Mouse (Mus musculus): ENCODE data around the gene Lrrc8c. TPM values are rescaled to one million over a fixed set of nuclear protein-coding genes. Genes with fewer than 3 reads are reported as not detected.
A peak's percentile ranks its signal among the peaks of the same experiment; 100 is the strongest.

Lrrc8c gene
- total RNA-seq, 1 experiment from 2014 or later, result 31.1 TPM

DNA sequence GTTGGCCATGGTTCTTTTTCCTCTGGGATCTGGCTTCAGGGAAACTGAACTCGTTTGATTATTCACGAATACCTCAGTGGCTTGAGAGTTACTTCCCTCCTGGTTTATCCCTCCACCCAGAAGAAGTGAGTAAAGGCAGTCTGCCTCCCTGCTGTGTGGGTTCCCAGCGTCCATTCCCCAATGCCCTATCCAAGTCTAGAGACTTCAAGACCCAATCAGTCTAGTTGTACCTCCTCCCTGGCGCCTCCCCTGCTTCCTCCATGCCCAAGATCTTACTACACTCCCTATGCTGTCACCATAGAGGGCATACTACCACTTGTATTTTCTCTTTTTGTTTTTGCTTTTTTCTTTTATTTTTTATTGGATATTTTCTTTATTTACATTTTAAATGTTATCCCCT is 80.1 kb downstream of the Lrrc8c start:
- no peak for DNase-seq

DNA sequence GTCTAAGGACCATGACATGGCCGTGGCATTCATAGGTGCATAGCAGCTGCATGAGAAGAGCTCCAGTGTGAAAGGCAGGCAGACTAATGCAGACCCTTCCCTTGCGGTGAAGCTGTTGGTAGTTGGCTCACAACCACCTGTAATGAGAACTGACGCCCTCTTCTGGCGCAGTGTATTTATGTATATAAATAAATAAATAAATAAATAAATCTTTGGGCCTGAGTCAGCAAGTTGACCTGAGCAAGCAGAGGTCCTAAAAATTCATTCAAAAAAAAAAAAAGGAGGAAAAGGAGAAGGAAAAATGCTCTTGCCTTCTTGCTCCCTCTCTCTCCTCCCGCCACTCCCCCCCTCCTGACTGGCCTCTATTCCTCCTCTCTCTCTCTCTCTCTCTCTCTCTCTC is 81.8 kb downstream of the Lrrc8c start:
- DNase-seq, result no peak

DNA sequence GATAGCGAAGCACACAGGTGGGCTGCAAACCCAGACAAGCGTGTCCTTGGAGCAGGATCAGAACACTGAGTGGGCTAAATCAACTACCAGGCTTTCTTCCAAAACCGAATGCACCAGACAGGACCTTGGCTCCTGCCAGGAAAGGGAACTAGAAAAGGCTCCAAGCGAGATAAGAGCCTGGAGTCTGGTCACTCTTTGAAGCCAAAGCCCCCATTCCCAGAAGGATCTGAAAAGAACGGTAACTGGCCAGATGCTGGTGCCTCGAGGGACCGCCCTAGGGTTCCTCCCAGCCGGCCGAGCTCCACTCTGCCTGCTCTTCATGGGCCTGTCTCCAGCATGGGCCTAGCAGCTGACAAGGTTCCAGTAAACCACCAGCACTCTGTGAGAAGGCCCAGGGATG is 83.4 kb downstream of the Lrrc8c start:
- peak; percentile 35 for DNase-seq

DNA sequence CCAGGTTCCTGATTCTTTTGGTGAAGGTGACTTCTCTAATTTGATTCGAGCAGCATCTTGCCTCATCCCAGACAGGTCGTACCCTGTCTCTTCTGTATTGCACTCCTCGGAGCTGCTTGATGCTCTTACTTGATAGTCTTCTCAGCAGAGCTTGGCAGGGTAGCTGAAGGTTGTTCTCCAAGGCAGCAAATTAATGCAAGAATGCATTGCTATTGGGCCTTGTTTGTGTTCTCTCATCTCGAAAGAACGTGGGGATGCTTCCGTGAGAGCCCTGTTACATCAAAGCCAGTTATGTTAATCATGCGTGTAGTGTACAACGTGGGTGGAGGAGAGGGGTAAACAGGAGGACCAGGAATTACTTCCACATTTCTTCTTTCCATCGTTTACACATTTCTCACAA is 86.5 kb downstream of the Lrrc8c start:
- DNase-seq, result no peak

DNA sequence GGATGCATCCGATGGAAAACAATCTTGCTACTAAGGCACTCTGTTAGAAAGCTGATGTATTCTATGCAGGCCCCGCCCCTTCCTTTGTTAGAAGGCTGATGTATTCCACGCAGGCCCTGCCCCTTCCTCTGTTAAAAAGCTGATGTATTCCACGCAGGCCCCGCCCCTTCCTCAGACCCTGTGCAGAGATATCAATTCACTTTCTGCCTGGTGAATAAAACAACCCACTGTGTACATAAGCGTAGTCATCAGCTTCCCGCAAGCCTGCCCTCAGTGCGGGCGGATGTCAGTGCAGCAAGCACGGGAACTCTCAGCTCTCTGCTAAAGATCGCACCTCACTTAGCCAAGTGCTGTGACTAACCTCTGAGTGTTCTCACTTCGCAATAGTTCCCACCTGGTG is 90.5 kb downstream of the Lrrc8c start:
- no peak for DNase-seq

DNA sequence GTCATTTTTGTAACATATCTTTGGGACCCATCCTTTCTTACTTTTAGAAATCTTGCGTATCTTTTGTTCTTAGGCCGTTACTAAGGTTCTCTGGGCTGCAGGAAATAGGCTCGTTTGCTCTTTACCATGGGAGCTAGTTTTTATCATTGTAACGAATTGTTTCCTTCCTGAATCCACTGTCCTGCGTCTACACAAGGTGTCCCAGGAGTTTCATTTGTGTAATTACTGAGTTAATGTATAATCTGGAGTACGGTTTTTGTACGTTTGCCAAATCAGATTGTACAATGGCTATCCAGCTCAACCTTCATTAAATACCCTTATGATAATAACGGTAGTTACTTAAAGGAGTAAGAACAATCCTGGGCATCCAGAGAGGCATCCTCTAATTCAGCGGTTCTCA is 93.8 kb downstream of the Lrrc8c start:
- DNase-seq, result no peak

DNA sequence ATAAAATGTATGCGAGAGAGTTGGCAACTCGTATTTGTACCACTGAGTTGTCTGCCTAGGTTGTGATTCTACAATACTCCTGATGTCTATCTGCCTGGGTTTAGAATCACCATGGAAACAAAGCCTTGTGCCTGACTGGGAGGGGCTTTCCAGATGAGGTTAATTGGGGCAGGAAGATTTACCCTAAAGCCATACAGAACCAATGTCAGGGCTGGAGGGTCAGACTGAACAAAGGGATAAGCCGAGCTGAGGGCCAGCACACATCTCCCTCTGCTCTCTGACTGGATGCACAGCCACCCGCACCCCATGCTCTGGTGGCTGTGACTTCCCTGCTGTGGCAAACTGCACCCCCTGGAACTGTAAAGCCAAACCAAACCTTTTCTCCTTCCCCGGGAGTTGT is 94.8 kb downstream of the Lrrc8c start:
- no peak for DNase-seq

DNA sequence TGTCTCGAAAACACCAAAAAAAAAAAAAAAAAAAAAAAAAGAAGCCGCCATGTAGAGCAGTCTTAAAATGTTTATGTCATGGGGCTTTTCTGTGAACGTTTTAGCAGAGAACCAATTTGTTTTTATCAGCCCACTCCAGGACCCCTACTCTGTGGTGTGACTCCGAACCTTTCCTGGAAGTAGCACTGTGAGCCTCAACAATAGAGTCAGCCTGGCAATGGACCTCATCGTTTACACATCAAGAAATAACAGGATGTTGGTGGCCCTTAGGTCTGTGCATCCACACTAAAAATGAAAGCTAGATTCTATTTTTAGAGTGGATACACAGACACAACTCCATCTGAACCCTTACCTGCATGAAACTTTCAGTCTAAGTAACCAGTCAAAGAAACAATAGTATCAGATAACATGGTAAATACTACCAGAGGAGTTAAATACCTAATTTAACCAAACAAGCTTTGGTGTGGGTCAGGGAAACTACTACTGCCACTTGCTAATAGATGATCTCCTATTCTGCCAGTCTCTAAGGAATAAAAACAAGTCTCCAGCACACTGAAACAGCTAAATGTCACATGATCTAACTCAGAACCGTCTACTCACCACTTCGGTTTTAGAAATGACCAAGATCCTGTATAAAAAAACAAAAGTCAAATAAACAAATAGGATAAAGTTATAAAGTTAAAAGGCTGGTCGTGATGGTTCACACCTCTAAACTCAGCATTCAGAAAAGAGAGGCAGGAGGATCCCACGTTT is 95.7 kb downstream of the Lrrc8c start:
- no peak for DNase-seq

DNA sequence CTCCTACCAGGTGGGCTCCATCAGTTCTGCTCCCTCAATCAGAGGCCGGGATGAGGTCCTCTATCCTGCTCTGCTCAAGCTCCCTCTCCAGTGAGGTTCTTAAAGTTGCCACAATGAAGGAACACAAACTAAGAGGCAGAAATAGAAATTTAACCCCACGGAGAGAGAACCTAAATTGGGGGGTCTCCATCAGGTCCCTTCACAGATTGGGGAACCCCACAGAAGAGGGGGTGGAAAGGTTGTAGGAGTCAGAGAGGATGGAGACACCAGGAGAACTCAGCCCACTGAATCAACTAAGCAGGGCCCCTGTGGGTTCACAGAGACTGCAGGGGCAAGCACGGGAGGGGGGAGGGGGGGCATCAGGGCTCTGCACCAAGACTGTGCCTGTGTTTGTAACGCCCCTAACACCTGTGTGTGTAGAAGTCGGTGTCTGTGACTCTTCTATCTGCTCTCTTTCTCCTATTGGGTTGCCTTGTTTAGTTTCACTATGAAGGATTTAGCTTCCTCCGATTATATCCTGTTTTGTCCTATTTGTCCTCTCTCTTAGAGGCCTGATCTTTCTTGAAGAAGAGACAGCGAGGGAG is 96.8 kb downstream of the Lrrc8c start:
- no peak for DNase-seq

DNA sequence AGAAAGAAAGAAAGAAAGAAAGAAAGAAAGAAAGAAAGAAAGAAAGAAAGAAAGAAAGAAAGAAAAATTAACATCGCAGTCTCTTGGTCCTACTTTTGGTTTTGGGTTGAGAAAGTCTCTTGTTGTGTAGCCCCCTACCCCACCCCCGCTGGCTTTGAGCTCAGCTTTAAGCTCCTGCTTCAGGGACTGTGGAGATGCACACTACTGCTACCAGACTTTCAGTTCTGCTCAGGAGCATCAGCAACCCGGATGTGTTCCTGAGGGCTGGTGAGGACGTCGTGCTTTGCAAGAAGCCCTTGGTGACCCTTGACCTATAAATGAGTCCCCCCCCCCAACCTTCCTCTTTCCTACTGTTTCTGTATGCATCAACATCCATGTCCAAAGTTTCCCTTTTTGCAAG is 97.3 kb downstream of the Lrrc8c start:
- no peak for DNase-seq

DNA sequence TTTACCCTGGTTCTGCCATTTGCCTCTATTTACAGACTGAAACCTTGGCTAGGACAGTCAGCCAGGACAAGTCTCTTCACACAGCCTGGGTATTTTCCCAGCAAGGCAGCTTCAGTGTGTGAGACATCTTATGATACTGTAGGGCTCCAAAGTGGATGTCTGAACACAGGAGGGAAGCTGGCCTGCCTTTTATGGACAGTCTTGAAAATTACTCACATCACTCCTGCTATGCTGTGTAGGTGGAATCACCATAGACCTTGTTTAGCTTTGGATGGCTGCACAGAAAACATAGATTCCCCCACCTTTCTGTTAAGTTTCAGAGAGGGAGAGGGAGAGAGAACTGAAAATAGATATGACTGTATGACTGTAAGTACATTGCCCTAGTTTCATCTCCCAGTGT is 99.3 kb downstream of the Lrrc8c start:
- DNase-seq, result no peak

DNA sequence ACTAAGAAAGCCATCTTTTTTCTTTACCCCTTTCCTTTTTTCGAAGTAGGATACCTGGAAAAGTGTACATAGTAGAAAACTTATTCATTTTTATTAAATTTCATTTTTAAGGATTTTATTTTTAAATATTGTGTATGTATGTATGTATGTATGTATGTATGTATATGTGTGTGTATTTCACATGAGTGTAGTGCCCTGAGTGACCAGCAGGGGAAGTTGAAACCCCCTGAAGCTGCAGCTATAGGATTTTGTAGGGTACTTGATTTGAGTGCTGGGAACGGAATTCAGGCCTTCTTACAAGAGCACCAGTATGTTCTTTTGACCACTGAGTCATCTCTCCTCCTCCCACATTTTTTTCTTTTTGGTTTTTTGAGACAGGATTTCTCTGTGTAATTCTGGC is 100.5 kb downstream of the Lrrc8c start:
- DNase-seq, result no peak

DNA sequence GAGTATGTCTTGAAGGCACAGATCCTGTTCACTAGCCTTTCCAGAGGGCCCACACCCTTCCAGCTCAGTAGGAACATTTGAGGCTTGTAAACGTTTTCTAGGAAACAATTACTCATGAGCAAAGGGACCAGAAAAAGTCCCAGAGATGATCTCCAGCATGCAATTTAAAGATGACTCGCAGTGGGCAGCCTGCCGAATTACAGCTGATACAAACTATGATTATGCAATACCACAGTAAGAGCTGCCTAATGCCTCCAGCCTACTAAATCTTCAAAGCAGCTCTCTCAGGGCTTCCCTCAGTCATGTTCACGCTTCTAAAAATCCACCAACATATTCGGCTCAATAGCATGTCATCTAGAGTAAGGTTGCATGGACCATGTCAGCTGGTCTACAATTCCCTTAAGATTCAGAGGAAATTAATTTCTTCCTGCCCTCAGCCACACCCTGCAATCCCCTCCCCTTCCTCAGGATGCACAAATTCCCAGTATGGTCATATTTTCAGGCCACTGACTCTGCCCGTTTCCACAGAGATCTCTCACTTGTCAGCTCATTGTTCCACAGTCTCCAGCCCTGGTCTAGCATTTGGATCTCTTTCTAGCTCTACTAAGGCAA is 101.4 kb downstream of the Lrrc8c start:
- peak; percentile 79 for DNase-seq

DNA sequence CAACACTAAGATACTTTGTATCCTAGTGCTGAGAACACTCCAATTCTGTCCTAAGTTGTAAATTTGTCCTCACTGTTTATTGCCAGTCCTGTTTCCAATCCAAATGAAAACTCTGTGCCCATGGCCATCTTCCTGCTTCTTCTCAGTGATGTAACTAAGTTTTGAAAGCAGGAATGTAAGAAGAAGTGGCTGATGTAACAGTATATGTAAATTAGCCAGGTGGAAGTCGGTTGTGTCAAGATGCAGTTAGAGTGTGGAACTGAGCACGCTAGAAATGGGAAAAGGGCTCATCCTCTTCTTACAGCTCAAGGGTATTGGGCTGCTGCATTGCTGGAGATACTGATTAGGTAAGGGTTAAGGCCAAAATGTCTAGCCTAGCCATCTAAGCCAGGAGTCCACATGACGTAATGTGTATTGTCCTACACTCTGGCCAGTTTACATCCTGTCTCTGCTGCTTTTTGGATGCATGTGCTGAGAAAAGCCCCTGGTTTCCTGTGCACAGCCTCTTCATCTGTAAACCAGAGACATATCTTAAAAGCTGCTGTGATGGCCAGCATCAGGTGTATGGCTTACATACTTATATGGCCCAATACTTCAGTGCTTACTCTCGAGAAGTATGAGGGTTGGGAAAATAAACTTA is 104.0 kb downstream of the Lrrc8c start:
- DNase-seq, result no peak

DNA sequence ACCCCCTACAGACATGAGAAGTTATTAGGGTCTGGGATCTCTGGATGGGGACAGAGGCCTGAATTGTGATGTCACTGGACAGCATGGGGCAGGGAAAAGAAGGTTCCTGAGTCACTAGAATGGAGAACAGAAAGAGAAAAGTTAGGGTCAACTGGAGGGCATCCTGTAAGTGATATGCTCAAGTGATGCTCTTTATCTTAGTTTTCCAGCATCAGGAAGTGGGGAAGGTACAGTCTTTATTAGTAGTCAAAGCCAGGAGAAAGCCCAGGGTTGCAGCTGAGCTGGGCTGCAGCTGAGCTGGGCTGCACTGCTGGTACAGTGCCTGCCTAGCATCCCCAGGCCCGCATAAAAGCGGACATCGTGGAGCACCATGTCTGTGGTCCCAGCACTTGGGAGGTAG is 105.1 kb downstream of the Lrrc8c start:
- no peak for DNase-seq

DNA sequence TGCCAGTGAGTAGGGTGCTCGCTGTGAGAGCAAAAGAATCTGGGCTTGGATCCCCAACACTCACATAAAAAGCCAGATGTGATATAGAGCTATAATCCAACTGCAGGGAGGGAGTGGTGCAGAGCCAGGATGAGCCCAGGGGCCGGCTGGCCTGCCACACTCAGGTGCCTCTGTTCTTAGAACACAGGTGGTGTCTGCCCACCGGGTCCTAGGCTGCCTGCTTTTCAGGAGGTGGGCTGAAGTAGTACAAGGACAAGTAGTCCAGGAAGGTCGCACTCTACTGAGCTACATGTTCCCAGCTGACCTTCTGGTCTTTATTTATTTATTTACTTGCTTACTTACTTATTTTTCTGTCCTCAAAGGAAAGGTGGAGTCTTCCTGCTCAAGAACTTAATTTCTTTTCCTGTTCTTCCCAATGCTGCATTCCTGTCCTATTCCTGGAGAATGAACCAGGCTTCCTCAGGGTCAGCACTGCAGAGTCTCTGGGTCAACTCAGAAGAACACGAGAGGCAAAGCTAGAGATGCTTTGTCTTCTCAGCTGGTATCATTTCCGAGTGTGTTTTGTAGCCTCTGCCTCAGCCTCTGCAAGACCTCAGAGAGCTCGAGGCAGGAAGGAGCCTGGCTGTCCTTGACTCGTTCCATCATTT is 106.4 kb downstream of the Lrrc8c start:
- DNase-seq, result peak; percentile 32

DNA sequence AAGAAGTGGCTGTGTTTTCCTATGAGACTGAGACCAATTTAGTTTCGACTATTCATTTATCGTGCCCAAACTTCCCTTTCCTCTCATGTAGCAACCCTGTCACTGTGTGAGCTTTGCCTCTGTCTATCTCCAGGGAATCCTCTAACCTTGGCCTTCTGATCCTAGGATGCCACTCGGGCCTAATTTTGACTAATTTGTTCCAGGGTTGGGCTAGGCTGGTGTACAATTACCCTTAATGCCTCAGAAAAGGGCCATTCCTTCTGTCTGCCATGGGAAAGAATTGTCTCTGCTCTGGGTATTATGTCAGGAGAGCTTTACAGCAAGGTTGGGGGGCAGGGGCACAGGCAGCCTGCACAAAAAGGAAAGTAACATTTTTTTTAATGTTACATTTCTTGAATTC is 107.2 kb downstream of the Lrrc8c start:
- no peak for DNase-seq

DNA sequence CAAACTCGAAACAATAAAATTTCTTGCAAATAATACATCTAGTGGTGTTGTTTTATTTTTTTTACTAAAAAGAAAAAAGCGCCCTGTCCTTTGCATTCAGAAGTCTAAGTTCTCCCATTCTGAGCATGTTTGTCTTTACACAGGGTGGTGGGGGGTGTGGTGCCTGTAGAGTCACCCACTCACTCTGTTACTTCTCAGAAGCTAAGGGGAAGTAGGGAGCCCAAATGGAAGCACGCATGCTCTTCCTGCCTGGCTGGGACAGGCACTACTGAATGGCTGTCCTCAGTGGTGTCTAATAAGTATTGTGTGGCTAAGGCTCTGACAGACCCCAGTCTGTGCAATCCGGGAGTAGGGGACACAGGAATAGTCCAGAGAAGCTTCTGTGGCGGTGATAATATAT is 107.9 kb downstream of the Lrrc8c start:
- DNase-seq, result no peak

DNA sequence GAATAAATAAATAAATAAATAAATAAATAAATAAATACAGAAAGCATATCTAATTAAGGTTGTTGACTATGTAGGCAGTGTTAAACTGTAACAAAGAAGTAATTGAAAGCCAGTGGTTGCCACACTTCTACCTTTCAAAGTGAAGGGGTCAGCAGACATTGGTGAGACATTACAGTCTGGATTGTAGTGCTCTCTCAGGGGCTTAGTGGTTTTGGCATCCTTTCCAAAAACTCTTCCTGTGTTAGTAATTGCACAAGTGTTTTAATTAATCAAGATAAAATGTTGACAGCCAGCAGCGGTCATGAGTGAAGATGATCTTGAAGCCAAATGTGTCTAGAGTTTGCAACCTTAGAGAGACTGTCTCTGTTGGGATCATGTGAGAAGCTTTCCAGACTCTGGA is 110.8 kb downstream of the Lrrc8c start:
- DNase-seq, result no peak

DNA sequence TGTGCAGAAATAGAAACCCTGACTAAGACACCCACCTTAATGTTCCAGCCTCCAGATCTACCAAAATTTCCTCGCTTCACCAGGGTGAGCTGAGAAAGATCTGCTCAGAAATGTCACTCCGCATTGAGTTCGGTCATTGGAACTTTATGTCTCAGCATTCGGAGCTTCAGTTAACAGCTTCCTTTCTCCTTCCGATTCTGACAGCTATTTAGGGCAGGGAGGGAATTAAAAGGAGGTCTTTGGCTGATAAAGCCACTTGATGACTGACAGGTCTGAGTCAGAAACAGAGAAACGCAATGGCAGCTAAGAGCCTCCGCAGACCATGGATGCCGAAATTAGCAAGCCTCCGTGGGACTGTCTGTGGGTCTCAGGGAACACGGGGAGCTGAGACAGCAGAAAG is 112.9 kb downstream of the Lrrc8c start:
- DNase-seq, result no peak

DNA sequence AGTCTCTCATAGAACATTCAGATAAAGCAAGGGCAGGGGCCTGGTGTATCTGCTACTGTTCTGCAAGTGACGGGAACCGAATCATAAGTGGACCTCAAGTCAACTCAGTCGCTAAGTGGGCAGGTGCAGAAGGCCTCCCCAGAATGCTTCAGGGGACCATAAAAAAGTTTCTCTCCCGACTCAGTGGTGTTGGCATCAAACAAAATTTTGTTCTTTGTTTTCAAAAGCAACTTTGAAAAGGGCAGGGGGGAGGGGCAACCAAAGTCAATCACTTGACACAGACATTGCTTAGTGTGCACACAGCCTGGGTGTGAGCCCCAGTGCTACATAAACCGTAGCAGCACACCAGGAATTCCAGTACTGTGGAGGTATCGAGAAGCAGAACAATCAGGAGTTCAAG is 116.4 kb downstream of the Lrrc8c start:
- no peak for DNase-seq

DNA sequence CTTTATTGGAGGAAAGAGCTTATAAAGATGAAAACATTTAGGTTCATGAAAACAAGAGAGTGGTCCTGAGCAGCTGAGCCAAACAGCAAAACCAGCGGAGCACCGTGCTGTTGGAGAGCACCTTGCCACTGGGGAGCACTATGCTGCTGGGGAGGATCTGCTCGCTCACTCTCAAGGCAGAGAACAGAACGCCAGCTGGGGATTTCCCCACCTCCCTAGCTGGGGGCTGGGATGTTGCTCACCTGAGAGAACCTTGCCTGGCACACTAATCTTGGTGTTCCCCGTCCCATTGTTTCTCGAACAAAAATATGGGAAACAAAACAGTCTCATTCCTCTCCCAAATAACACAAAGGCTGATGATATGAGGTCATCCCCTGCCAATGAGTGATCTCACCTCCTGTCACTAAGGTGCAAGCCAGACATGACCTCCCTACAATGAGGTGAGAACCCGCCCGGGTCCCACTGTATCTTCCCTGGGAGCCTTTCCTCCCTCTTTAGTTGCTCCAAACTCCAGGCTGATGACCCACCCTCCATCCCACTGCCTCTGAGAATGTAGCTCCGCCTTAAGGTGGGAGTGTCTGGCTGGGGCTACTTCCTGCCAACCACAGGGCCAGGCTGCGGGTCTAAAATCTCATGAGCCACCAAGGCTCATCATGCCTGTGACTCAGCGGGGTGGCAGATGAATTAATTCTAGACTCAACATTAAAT is 117.5 kb downstream of the Lrrc8c start:
- no peak for DNase-seq
